ENCODE assay signal across 31 mouse cellular contexts in the genomic region with DNA sequence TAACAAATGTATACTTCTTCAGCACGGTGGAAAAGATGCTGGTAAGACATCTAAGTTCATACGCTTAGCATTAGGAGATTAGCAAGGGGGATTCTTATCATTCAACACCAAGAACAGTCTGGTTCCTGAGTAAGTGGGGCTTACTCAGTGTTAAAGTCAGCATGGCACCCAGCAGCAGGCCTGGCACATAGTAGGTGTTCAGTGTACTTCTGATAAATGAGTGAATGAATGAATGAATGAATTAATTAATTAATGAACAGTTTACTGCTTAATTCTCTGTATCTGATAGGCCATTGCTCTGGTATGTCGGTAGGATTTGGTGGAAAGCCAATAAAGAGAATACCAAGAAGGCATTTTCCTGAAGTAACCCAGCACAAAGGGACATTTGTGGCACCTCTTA.
"Had no signal": no experiment of that assay in that cellular context is flagged by ENCODE, and none has a peak within 500 bp of the region (broad histone marks: within the 10 kb centered on the region; RNA-seq: fewer than 3 reads in every experiment).

No protein-coding gene starts in this region.

- H3K36me3 ChIP-seq: heart, embryonic 10.5 days; heart, embryonic 12.5 days; heart, embryonic 13.5 days; heart, embryonic 15.5 days; hindbrain, embryonic 10.5 days; hindbrain, embryonic 12.5 days; hindbrain, embryonic 13.5 days; hindbrain, embryonic 15.5 days; intestine, embryonic 15.5 days; kidney, embryonic 15.5 days had no signal

- DNase-seq: heart, postnatal 14 days; heart, postnatal 36 days; heart, postnatal 4 days; kidney, adult 11 months; kidney, adult 18-20 months; kidney, adult 2 months; kidney, adult 8-10 months; kidney, adult 9 months; kidney, postnatal 10 days; kidney, postnatal 14 days; kidney, postnatal 25 days; kidney, postnatal 36 days; kidney, postnatal 4 days; layer of hippocampus, adult 9-11 months; layer of hippocampus, postnatal 36 days had no signal

- H3K27me3 ChIP-seq: heart, embryonic 12.5 days; heart, embryonic 13.5 days; heart, embryonic 15.5 days; hindbrain, embryonic 12.5 days; hindbrain, embryonic 15.5 days; intestine, embryonic 15.5 days had no signal

- H3K9ac ChIP-seq: heart, embryonic 12.5 days; heart, embryonic 13.5 days; heart, embryonic 15.5 days; hindbrain, embryonic 12.5 days; hindbrain, embryonic 13.5 days; hindbrain, embryonic 14.5 days; hindbrain, embryonic 15.5 days; intestine, embryonic 15.5 days; kidney, embryonic 15.5 days had no signal

- H3K4me2 ChIP-seq: heart, embryonic 11.5 days; heart, embryonic 12.5 days; heart, embryonic 13.5 days; heart, embryonic 15.5 days; hindbrain, embryonic 12.5 days; hindbrain, embryonic 13.5 days; hindbrain, embryonic 14.5 days; hindbrain, embryonic 15.5 days; intestine, embryonic 15.5 days; kidney, embryonic 15.5 days had no signal

- H3K9me3 ChIP-seq: heart, embryonic 10.5 days; heart, embryonic 12.5 days; heart, embryonic 13.5 days; heart, embryonic 15.5 days; hindbrain, embryonic 10.5 days; hindbrain, embryonic 12.5 days; hindbrain, embryonic 13.5 days; hindbrain, embryonic 15.5 days; intestine, embryonic 15.5 days; kidney, embryonic 15.5 days had no signal

- H3K27ac ChIP-seq: heart, embryonic 10.5 days; heart, embryonic 13.5 days; heart, embryonic 15.5 days; hindbrain, embryonic 10.5 days; hindbrain, embryonic 12.5 days; hindbrain, embryonic 13.5 days; hindbrain, embryonic 14.5 days; hindbrain, embryonic 15.5 days; hindbrain, postnatal 0 days; intestine, embryonic 15.5 days; kidney, embryonic 15.5 days; kidney, postnatal 0 days; layer of hippocampus, adult 2 months; left cerebral cortex, adult 2 months had no signal

- H3K4me3 ChIP-seq: heart, embryonic 10.5 days; heart, embryonic 12.5 days; heart, embryonic 13.5 days; heart, embryonic 15.5 days; hindbrain, embryonic 10.5 days; hindbrain, embryonic 12.5 days; hindbrain, embryonic 13.5 days; hindbrain, embryonic 15.5 days; intestine, embryonic 15.5 days; kidney, embryonic 15.5 days; layer of hippocampus, adult 2 months; left cerebral cortex, adult 2 months had no signal
